Mouse (Mus musculus): ENCODE results near the gene Guca1a. TPM values are rescaled to one million over a fixed set of nuclear protein-coding genes. Genes with fewer than 3 reads are reported as not detected.

Guca1a gene
- polyA plus RNA-seq, 1 experiment from 2014 or later = 1.3 TPM

GRCm38 (mm10) chr17:47349721-47350319, 50.6 kb downstream of the Guca1a start:
- DNase-seq (ENCODE audit: low spot score) = no peak

Other genes with a start within 250 kb of the Guca1a start
- gene Mrps10, start 31.7 kb downstream of the Guca1a start, polyA plus RNA-seq (2015; fragmentation: Nextera tagmentation; extraction: Ambion mirVana) = 69.0 and 70.6 TPM in 2 replicates
- 0.40 and 0.57 TPM in 2 replicates for gene Guca1b, start 15.2 kb downstream of the Guca1a start, polyA plus RNA-seq (2015; fragmentation: Nextera tagmentation; extraction: Ambion mirVana)
- 0.46 and 0.53 TPM in 2 replicates for gene AI661453, start 36.0 kb upstream of the Guca1a start, polyA plus RNA-seq (2015; fragmentation: Nextera tagmentation; extraction: Ambion mirVana)
- 0.99 and 1.4 TPM in 2 replicates for gene 1700001C19Rik, start 36.8 kb upstream of the Guca1a start, polyA plus RNA-seq (2015; fragmentation: Nextera tagmentation; extraction: Ambion mirVana)
- 28.0 and 30.8 TPM in 2 replicates for gene Taf8, start 101.7 kb upstream of the Guca1a start, polyA plus RNA-seq (2015; fragmentation: Nextera tagmentation; extraction: Ambion mirVana)
- 1,113 and 1,146 TPM in 2 replicates for gene Ccnd3, start 104.5 kb upstream of the Guca1a start, polyA plus RNA-seq (2015; fragmentation: Nextera tagmentation; extraction: Ambion mirVana)
- gene Bysl, start 210.9 kb upstream of the Guca1a start, polyA plus RNA-seq (2015; fragmentation: Nextera tagmentation; extraction: Ambion mirVana) = 21.3 and 22.4 TPM in 2 replicates
- 46.9 and 50.1 TPM in 2 replicates for gene Med20, start 211.0 kb upstream of the Guca1a start, polyA plus RNA-seq (2015; fragmentation: Nextera tagmentation; extraction: Ambion mirVana)
- gene Gm20517, start 211.0 kb upstream of the Guca1a start, polyA plus RNA-seq (2015; fragmentation: Nextera tagmentation; extraction: Ambion mirVana) = 1.8 TPM in 2 replicates
- gene Usp49, start 230.1 kb upstream of the Guca1a start, polyA plus RNA-seq (2015; fragmentation: Nextera tagmentation; extraction: Ambion mirVana) = 3.9 and 4.6 TPM in 2 replicates

Measured in thymus, postnatal 0 days (tissue).